Mouse (Mus musculus): Measurements from ENCODE around the gene Ppp2r5d.

The Ppp2r5d gene

DNA sequence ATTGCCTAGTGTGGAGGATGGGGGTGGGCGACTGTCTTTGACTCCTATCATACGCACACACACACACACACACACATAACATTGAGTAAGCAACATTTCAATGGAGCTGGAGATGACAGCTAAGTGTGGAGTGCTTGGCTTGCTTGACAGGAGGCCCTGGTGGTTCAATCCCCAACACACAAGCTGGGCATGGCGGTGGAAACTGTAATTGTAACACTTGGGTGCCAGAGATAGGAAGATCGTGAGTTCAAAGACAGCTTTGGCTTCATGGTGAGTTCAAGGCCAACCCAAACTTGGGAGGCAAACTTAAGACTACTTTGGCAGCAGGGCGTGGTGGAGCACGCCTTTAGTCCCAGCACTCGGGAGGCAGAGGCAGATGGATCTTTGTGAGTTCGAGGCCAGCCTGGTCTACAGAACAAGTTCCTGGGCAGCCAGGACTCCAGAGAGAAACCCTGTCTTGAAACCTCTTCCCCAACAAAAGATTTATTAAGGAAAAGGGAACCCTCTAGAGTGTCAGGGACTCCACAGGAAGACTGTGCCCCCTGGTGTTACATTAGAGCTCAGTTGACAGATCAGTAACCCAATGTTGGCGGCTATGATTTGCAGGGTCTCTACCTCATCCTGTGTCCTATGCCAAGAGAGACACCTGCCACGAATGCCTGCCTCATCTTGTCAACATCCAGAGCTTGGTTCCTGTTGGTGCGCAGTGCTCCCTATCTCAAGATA is 10.0 kb upstream of the Ppp2r5d start:
- DNase-seq = peak; percentile 40

DNA sequence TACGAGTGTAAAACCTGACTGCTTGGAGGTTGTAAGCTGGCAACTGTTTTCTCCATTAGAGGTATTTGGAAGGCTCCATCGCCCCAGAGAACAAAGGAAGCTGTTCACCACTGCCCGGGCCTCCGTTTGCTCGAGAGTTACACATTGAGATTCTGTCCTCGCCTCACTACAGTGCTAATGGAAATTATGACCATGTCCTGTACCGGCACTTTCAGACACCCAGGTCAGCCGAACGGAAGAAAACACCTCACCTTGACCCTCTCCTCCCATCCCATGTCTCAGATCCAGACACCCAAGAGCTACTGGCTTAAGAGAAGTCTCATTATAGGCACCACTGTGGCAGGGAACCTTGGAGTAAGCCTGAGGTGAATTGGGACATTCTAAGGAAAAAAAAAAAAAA is 8.9 kb upstream of the Ppp2r5d start:
- no peak for DNase-seq

DNA sequence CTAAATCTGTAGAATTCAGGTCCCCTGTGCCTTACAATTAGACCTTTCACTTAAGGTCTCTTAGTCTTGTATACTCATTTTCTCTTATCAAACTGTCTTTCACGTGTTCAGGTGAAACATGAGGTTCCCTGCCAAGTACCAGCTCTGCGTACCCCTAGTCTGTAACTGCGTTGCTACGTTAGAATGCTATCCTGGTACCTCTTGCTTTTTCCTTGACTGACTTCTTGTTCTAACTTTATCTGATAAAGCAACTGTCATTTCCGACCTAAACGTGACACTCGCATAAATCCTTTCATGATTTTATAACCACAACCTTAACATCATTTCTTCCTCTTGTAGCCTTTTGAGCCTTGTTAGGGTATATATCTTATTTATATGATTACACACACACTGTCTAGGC is 7.5 kb upstream of the Ppp2r5d start:
- DNase-seq = no peak

DNA sequence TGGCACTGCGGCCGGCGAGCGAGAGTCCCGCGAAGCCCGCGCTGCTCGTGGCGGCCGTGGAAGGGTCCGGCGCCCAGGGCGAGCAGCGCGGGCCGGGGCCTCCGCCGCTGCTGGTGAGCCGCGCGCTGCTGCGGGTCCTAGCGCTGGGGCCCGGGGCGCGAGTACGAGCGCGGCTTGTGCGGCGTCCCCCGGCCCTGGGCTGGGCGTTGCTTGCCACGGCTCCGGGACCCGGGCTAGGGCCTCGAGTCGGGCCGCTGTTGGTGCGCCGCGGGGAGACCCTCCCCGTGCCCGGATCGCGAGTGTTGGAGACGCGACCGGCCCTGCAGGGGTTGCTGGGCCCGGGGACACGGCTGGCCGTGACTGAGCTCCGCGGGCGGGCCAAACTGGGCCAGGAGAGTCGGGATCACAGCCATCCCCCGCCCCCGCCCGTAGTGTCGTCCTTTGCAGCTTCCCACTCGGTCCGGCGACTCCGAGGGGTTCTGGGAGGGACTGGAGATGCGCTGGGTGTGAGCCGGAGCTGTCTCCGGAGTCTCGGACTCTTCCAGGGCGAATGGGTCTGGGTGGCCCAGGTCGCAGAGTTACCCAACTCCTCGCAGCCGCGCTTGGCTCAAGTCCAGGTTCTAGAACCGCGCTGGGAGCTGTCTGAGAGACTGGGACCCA is 6.8 kb upstream of the Ppp2r5d start:
- DNase-seq = peak; percentile 48

DNA sequence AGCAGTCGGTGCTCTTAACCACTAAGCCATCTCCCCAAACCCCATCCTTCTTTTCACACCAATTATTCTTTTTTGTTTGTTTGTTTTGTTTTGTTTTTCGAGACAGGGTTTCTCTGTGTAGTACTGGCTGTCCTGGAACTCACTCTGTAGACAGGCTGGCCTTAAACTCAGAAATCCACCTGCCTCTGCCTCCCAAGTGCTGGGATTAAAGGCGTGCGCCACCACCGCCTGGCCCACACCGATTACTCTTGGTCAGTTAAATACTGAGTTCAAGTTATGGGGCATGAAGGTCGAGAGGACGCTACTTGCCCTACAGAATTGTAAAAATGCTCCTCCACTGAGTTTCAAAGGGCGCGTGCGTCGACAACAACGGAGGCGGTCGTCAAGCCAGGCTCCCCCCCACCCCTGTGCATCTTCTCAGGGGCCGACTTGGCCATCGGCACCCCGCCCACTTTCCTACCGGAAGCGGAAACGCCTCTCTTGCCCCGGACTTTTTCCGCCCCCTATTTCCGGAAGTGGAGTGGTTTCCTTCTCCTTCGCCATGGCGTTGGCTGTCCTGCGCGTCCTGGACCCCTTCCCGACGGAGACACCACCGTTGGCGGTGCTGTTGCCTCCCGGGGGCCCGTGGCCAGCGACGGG is 6.2 kb upstream of the Ppp2r5d start, which contains the start of gene Pex6:
TSS of gene Pex6 (plus strand) at position 505 of the 639 bp plus-strand sequence.
- DNase-seq = peak; percentile 95

DNA sequence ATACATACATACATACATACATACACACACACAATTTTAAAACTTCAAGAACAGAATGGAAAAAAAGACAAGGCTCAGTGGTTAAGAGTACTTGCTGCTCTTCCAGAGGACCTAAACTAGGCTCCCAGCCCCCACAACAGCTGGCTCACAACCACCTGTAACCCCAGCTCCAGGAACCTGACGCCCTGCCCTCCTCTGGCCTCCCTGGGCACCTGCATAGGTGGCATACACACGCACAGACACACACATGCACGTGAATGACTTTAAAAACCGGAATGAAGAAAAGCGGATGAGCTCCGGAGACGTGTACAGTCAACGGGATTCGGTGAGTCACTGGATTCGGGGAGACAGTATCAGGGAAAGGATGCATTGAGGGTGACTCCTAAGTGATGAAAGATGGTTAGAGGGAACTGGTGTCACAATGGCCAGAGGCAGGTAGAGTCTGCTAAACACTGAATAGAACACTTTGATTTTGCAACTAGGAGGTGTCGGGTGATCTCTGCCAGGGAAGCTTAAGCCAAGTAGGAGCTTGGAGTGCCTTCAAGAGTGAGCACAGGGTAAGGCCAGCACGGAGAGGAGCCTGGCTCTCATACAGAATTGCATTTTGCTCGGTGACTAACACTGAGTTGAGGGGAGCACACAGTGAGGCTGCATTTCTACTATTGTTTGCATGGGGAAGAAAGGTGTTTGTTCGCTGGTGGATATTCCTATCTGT is 1.6 kb upstream of the Ppp2r5d start:
- DNase-seq = no peak

DNA sequence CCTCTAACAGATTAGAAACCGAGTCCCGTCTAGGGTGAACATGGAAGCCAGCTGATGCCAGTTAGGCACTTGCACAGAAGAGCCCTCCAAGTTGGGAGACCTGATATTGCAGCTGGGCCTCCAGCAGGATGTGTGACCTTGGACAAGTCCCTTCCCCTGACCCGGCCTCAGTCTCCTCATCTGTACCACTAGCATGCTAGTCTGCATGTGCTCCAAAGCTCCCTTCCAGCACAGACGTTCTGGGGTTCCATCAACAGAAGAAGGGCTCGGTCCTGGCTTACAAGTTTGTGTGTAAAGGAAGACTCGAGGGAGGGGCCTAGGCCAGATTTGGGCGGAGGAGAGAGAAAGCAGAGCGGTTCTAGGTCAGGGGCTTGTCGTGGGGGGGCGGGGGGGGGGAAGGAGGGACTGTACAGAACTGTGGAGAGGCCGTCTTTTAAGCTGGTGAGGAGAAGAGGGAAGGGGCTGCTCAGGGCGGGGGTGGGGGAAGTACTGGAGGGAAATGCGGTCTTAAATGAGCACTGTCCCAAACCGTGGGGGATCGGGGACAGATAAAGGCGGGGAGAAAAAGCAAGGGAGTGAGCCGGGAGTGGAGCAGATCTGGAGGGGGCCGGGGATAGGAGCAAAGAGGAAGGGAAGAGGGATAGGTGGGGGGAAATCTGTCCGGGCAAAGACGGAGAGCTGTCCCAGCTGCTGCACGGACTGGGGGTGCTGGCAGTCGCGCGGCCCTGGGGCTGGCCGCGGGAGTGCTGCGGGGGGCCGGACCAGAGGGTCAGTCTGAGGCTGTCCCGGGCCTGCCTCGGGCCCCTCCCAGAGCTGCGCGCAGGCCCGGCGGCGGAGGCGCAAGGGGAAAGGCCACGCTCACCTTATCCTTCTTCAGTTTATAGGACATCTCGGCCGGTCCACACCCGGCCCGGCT is 682 bp downstream of the Ppp2r5d start:
- DNase-seq = peak; percentile 48

DNA sequence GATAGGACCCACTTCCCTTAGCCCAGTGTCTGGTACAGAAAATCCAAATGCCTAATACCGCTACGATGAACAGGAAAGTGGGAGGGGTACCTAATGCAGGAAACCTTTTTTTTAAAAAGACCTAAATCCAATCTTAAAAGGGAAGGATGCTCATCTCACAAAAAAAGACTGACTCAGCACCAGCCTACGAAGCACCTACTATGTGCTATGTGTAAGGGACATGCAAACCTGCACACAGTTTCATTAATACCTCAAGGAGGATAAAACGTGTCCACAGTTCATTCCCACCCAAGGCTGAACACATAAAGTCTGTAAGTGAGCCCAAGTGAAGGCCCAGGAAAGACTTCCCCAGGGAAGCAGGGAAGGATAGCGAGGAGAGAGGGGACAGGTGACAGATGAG is 2.4 kb downstream of the Ppp2r5d start:
- DNase-seq = no peak

DNA sequence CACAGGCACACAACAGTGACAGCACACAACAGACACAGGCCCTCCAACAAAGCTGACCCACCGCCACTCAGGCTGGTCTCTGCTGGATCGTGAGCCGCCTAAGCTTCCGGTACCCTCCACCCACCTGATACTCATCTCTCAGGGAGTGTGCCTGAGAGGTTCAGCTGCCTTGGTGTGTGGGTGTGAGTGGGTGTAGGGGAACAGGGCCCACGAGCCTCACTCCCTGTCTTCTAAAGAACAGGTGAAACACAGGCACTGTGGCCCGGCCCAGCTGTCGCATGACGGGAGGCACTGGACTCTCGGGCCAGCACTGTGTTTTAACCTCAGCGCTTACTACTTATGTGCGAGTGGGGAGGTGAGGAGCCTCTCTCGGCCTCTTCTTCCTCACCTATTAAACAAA is 2.8 kb downstream of the Ppp2r5d start:
- DNase-seq = no peak

DNA sequence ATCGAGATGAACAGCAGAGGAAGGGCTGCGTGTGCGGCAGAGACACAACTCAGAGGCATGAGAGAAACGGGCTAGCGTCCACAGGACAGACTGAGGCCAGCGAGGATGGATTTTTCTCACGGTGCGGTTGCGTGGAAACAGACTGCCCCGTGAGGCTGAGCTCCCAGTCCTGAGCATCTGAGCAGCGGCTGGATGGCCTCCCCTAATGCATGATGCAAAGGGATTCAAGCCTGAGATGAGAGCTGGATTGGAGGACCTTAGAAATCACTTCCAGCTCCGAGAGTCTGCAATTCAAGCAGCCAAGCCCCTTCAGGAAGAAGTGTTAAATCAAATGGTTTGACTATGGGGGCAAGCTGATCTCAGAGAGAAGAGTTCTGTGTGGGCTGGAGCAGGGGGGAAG is 3.4 kb downstream of the Ppp2r5d start:
- no peak for DNase-seq

DNA sequence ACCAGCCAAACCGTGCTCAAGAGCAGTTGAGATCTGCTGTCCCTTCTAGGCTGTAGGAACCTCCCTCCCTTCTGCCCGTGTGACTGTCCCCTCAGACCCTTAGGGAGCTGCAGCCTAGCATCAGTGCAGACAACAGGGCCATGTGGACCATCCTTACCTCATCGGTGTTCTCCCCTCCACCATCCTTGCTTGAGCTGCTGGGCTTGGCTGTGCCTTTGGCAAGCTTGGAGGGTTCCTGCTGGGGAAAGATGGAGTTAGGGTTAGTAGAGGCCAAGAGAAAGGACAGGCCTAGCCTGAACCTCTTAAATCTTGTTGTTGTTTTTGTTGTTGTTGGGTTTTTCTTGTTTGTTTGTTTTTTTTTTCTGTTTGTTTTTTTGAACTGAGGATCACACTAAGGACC is 5.0 kb downstream of the Ppp2r5d start:
- DNase-seq = no peak

DNA sequence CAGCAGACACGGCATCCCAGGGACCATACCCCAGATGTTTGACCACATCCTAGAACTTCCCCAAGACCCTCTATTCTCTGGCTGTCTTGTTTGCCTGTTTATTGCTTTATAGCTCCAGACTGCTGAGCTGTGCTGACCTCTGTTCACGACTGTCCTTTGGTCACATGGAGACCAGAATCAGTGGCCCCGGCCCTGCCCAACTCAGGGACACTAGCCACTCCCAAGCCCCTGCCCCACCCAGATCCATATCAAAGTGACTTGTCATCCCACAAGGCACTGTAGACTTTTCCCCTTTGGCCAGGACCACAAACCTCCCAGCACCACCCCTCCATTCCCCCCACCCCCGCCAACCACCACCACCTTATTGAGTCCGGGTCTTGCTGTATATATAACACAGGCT is 5.7 kb downstream of the Ppp2r5d start:
- DNase-seq = no peak

DNA sequence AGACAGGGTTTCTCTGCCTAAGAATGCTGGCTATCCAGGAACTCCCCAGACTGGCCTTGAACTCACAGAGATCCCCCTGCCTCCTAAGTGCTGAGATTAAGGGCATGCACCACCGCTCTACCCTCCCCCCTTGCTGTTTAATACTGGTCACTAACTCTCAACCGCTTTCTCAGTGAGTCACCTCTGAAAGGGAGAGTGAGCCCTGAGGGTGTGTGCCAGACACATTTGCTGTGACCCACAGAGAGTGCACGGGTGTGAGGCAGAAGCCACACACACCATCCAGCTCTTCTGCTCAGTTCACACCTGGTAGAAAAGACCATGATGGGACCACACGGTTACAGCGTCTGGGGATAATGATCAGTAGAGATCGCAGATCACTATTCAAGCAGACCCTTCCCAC is 6.4 kb downstream of the Ppp2r5d start:
- DNase-seq = no peak

DNA sequence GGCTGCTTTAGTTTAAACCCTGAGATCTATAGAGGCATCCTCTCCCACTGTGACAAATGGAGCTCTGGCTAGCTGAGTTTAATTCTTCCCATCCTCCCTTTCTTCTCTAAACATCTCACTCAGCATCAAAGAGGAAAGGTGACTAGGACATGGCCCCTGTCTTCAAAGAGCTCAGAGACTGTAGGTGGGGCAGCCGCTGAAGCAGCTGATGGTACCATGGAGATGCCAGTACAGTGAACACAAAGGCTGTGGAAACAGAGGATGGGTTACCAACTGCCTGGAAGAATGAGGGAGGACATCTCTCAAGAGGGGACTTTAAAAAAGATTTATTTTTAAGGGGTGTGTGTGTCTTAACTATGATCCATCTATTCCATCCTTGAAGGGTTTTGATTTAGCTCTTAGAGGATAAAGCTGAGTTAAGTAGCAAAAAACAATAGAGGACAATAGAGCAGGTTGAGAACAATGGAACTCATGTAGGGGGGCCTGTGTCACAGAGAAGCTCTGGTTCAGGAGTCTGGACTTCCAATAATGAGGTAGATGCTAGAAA is 10.3 kb downstream of the Ppp2r5d start:
- no peak for DNase-seq

DNA sequence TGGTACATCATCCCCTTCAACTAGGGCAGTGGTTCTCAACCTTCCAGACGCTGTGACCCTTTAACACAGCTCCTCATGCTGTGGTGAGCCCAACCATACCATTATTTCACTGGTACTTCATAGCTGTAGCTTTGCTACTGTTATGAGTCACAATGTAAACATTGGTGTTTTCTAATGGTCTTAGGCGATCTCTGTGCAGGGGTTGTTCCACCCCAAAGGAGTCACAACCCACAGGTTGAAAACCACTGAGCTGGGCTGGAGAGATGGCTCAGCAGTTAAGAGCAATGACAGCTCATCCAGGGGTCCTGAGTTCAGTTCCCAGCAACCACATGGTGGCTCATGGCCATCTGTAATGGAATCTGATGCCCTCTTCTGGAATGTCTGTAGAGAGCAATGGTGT is 13.5 kb downstream of the Ppp2r5d start:
- no peak for DNase-seq

DNA sequence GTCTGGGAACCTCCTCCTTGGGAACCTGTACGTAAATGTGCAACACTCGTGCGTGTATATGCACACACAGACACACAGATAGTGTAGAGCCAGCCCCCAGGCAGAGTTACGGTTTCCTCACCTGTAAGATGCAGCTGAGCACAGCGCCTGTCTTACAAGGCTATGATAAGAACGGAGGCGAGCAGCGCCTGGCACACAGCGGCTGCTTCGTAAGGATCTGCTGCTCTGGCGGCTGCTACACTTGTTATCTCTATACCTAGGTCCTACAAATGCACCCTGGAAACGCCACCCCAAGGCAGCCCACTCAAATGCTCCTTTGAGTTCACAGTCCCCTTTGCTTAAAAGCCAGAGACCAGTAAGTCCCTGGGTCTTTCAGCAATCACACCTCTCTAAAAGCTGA is 14.2 kb downstream of the Ppp2r5d start:
- no peak for DNase-seq

DNA sequence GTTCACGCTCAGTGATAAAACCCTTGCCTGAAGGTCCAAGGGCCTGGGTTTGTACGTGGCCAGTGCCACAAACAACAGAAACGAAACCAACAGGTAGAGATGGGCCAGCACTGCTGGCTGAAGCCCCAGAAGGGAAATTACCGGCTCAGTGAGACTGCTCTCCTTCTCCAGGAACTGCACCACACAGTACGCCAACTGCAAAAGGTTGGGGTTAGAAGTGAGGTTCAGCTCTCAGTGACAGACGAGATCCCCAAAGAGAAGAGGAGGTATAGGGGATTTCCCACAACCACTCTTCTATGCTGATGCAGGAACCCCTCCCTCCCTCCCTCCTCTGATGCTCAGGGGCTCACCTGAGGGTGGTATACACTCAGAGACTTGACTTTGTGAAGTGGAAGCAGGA is 19.0 kb downstream of the Ppp2r5d start:
- DNase-seq = no peak

DNA sequence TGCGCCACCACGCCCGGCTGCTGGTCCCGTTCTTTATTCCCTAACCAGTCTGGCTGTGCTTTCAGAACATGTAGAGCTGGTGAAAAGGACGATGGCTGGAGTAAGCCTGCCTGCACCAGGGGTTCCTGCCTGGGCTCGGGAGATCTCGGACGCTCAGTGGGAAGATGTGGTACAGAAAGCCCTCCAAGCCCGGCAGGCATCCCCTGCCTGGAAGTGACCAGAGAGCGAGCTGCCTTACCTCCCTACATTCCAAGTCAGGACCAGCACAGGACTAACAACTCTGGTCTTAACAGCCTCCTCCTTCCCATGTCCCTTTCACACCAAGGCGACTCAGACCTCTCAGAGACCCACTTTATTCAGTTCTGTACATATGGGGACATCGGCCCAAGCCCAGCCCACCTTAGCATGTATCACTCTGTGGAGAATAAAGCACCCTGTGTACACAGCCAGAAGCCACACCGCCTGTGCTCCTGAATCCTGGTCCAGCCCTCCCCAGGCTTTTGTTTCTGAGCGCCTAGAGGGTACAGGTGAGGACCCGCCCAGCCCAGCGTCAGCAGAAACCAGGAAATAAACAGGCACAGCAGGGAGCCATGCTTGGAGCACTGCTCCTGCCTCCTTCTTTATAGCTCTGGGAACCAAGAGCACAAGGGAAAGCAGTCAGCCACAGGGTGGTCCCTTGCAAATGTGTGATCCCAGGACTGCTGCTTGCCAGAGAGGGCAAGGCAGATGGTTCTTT is 22.1 kb downstream of the Ppp2r5d start:
- DNase-seq = peak; percentile 25

DNA sequence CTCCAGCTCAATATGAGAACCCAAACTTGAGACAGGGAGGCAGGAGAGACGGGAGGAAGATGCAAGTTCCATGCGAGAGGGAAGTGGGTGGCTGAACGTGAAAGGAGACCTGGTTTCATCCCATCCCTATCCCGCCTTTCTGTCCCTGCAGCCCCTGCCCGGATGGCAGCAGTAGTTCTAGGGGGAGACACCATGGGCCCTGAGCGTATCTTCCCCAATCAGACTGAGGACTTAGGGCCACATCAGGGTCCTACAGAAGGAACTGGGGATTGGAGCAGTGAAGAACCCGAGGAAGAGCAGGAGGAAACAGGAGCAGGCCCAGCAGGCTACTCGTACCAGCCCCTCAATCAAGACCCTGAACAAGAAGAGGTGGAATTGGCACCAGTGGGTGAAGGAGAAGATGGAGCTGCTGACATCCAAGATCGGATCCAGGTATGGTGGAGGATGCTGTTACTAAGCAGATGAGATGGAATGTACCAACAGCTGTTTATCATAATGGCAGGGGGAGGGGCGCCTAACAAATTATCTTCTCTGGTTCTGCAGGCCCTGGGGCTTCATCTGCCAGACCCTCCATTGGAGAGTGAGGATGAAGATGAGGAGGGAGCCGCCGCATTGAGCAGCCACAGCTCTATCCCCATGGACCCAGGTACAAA is 23.3 kb downstream of the Ppp2r5d start:
- DNase-seq = no peak

DNA sequence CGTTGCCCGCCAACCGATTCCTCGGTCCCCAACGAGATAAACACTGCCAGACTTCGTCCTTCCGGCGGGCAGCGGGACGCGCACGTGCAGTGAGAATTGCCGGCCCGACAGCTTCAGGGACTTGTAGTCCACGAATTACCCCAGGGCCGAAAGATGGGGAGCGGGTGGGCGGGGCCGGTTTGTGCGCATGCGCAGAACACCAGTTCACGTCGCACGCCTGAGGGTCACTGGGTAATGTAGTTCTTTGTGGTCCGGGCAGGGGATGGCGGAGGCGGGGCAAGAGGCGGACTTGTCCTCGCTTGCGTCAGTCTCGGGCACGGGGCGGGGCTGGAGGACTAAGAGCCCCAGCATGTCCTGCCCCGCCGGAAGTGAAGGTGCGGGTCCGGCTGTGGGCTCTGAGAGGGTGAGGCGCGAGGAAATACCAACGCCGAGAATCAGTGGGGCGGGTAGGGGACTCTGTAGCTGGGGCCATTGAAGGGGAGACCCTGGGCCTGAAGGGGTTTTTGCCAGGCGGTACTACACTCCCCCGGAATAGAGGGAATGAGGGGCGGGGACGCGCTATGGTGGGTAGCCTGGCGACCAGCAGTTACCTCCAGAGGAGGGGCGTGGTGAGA is 24.0 kb downstream of the Ppp2r5d start, which contains the start of gene Klhdc3:
TSS of gene Klhdc3 (minus strand) at position 155 of the 614 bp plus-strand sequence.
- peak; percentile 99 for DNase-seq
